Mouse (Mus musculus) erythroid progenitor cell, adult 5-6 weeks (primary cell): Measurements from ENCODE around the gene Plxnb2. TPM values are rescaled to one million over a fixed set of nuclear protein-coding genes. Genes with fewer than 3 reads are reported as not detected.

Experiments
- ATAC-seq: replicated peaks from 2 replicates; pipeline ENCODE4 v1.8.0; 2016; ENCODE audit warnings: moderate number of reproducible peaks, mild to moderate bottlenecking, moderate TSS enrichment, inconsistent platforms; ENCODE audit not compliant: poor library complexity, low FRiP score, severe bottlenecking
- total RNA-seq, 2 experiments: library from RNA; stranded (forward) in 1 of 2; stranded (reverse) in 1 of 2; fragments of 150-400 nt in 1 of 2; fragments of 186-747, 209-891 nt in 1 of 2; gene quantifications; 2 replicates each; pipeline versions ENCODE4 v1.2.3 to v1.2.4; 2015 to 2017; ENCODE audit warnings: low replicate concordance in 2 of 2

Plxnb2 gene
- total RNA-seq (2015; ENCODE audit: low replicate concordance) (7.2 and 9.2 TPM in 2 replicates), total RNA-seq (2017; ENCODE audit: low replicate concordance) (1.9 and 8.2 TPM in 2 replicates)

DNA sequence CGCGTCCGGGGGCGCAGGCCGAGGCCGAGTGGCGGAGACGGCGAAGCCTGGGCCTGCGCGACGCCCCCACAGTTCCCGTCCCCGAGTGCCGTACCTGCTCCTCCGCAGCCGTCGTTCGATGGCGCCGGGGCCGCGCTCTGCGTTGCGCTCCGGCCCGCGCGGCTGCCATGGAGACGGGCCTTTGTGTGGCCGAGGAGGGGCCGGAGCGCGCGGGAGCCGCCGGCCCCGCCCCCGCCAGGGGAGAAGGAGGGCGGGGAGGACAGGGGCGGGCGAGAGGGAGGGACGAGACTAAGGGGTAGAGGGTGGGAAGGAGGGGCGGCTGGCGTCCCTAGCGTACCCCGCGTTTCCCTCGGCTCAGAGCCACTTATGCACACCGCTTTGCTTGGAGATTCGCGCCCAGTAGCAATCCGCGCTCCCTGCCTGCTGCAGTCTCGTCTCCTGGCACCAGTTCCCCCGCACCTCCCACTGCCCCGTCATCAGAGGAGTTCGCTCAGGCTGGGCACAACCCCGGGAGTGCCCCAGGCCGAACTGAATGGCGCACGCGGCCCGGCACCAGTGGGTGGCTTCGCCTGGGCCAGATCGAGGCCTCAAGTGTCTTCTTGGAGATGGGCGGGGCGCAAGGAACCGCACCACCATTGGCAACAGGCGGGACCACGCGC, at the start of gene Plxnb2:
Gene Plxnb2, minus strand, starts transcription at position 218 of the 659 bp plus-strand sequence.
- no peak for ATAC-seq

DNA sequence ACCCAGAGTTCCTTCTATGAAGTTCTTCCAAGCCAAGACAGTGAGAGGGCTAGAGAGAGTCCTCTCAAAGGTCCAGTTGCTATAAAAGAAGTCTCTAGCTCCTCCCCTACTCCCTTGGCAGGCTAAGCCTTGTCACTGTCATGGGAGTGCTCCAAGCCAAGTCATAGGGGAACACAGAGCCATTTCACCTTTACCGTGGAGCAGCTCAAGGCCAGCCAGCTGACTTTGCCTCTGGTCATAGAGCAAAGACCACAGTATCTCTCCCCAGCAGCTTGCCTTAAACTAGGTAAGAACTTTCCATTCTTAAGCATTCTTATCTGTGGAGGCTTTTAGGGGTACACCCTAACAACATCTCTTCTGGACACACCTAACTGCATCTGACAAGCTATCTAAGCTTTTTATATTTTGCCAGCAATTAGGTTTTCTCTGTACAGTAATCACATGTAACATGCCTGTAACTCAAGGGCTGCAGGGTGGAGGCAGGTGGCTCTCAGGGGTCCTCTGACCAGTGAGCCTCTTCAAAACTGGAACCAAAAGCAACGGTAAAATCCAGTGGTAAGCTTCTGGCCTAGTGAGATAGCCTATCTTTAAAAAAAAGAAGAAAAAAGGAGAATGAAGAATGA, 35.1 kb upstream of the Plxnb2 start:
- ATAC-seq: peak; percentile 50

DNA sequence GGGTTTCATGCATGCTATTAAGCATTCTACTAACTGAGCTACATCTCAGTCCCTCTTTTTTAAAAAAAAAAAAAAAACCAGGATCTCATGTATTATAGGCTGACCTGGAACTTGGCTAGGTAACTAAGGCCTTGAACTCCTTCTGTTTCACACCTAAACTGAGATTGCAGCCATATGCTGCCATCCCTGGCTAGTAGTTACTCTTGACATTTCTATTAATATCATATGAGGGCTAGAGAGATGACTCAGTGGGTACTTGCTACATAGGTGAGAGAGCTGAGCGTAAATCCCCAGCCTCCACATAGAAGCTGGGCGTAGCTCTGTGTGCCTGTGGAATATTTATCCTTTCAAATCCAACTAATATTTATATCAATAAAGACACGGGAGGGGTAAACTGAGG, 34.4 kb upstream of the Plxnb2 start:
- no peak for ATAC-seq

DNA sequence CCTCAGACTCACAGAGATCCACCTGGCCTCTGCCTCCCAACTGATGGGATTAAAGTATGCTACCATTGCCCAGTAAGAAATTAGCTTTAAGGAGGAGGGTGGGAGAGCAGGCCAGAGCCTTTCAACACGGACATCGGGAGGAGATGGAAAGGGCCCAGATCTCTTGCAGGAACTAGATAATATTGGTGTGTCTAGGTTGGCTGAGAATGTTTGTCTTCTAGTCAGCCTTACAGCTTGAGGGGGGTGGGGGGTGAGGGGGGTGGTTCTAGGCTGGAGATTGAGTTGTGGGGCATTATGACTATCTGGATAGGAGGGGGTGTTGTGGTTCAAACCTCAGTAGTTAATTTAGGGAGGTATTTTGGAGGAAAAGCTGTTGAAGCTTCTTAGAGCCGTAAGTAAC, 32.9 kb upstream of the Plxnb2 start:
- ATAC-seq: no peak

DNA sequence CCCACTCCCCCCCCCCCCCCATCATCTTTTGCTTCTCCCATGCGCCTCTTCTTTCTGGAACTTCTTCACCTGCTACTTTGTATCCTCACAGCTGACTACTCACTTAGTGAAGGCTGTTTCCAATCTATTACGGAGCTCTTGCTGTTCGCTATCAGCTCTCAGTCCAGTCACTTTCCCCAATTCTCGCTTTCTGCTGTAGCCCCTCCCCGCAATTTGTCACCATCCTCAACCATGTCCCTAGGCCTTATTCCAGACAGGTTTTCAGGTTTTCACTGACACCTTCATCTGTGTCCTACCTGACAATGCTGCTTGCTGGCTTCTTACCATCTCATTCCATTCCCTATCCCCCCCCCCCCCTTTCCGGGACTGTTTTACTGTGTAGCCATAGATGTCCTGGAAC, 31.9 kb upstream of the Plxnb2 start:
- no peak for ATAC-seq

DNA sequence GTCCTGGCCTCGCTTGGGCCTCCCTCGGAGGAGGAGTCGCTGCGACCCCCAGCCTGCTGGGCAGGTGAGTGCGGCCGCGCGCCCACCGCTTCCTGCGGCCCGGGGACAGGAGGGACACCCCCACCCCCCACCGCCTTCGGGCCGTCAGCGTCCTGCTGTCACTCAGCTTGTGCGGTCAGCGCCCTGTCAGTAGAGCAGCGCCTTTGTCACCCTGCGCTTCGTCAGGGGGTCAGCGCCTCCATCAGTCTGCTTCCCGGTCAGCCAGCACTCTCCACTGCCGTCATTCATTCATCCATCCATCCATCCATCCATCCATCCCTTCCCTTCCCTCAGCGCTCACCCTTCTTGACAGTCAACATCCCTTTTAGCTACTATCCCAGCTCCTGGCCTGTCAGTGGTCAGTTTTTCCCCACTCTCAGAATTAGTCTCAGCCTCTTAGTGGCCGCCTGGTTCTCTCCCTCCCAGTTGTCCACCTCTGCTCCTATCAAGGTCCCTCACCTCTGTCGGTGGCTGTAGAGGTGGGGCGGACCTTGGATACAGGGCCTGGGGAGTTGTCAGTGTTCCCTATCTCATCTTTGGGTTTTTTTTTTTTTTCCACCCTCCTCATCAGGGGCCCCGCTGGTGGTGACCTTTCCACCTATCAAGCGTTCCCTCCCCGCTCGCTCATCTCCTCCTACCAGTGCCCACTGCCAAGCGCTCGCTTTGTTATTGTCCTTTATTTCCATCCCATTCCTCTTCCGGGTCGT, 31.3 kb upstream of the Plxnb2 start:
- ATAC-seq: peak; percentile 67

DNA sequence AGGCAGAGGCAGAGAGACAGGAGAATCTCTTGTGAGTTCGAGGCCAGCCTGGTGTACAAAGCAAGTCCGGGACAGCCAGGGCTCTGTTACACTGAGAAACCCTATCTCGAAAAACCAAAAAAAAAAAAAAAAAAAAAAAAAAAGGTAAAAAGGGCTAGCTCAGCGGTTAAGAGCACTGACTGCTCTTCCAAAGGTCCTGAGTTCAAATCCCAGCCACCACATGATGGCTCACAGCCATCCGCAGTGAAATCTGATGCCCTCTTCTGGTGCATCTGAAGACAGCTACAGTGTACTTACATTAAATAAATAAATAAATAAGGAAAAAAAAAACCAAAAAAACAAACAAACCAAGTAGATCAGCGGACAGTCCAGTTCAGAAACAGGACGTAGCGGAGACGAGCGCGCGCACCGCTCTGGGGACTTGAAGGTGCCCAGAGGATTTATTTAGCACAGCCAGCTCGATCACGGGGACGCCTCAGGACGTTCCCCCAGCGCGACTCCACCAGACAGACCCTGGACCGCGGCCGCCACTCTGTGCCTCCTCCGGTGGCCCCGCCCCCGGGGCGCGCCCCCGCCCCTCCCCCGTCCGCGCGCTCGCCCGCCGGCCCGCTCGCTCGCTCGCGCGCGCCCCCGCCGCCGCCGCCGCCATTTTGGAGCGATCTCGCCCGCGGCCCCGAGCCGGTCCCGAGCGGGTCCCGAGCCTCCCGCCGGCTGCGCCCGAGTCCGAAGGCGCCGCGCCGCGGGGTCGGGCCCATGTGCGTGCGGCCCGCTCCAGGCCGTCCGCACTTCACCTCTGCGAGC, 30.5 kb upstream of the Plxnb2 start, which contains the start of gene Ppp6r2:
Gene Ppp6r2, plus strand, starts transcription at position 639 of the 801 bp plus-strand sequence.
- peak; percentile 40 for ATAC-seq

DNA sequence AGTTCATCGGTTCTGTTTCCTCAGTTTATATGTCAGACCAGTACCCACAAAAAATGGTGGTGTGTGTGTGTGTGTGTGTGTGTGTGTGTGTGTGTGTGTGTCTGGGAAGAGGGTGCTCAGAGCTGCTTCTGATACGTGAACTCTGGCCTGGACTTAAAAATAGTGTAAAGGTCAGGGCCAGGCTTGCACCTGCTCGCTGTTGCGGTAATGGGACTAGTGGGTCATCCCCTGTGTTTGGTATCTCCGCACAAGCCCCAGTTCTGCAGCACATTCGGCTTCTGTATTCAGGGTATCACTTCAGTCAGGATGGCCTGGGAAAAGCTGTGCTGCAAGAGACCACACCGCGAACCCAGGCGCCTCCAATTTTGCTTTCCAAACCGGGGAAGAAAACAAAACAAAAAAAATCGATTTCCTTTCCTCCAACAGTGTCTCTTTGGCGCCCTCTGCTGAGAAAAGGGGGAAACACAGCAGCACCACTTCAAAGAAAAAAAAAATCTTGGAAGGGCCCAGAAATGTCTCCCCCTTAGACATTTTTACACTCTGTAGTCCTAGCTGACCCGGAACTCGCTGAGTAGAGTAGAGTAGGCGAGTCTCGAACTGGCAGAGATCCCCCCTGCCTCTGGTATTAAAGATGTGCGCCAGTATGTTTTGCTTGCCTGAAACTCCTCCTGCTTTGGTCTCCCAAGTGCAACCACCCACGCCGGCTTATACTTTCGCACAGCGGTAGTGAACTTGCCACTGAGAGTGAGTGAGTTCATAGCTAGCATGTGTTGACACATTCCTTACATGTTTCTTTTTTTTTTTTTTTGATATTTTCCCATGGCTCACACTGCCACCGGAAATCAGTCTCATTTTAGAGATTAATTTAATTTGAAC, 29.5 kb upstream of the Plxnb2 start:
- peak; percentile 51 for ATAC-seq

DNA sequence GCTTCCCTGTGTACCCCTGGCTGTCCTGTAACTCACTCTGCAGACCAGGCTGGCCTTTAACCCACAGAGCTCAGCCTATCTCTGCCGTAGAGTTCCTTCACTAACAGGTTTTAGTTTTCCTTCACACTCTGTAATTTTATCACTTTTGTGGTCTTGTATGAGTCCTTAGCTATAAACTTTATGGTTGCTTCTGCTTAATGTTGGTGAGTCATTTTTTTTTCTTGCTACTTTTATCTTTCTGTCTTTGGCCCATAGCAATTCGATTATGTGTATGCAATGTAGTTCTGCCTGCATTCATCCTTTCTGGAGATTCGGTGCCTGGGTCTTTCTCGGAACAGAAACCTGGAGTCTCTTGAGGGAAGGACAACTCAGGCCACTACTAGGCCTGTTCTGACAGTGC, 26.9 kb upstream of the Plxnb2 start:
- no peak for ATAC-seq

DNA sequence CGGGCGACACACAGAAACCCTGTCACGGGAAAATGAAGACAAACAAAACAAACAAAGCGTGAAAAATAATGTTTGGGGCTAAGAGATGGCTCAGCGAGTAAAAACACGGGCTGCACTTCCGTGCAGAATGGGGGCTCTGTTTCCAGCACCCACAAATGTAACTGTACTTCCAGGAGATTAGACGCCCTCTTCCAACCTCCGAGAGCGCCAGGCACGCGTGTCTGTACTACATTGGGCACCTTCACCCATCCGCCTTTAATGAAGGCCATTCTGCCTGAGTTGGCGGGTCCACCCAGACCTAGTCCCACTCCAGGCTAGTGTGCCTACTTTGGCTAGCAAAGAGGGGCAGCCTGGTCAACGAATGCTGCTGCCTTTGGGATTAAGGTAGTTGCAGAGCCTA, 16.5 kb upstream of the Plxnb2 start:
- ATAC-seq: no peak

DNA sequence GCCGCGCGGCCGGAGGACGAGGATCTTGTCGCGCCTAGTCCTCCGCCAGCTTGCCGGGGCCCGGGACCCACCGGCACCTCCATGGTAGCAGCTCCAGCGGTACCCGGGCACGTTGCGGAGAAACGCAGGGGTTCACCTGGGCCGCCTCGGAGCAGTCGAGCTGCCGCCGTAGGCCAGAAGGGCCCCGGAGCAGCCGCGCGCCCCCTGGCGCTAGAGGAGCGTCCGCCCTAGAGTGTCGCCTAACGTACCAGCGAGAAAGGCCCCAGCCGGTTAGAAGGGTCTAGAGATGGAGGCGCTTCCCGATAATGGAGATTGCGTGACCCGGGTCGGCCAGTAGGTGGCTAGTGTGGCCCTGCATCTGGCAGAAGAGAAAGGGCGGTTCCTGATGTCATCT, 15.7 kb upstream of the Plxnb2 start, which contains the start of gene Dennd6b:
Gene Dennd6b, minus strand, starts transcription at position 184 of the 394 bp plus-strand sequence.
- ATAC-seq: peak; percentile 96

DNA sequence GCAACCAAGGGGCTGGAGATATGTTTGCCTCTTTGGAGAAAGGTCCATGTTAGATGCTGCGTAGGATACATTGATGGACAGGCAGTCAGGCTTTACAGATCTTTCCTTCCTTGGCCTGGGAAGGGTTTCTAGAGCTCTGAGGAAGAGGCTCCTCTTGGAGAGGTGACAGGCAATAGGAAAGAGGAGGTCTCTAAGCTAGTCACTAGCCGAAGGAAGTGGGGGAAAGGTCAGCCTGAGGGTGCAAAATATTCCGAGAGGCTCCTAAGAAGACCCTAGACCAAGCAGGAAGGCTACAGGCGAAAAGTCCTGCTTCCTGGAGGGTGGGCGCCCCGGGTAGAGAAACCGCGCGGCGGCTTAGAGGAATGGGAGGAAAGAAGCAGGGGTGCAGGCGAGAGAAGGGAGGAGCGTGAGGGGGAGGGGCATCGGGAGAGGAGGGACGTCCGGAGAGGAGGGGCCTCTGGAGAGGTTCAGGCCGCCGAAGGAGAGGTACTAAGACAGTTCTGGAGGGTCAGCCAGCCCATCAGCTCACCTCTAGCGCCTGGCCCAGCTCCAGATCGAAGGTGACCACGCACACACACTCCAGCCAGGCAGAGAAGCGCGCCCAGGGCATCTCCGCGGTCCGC, 15.2 kb upstream of the Plxnb2 start:
- peak; percentile 90 for ATAC-seq

DNA sequence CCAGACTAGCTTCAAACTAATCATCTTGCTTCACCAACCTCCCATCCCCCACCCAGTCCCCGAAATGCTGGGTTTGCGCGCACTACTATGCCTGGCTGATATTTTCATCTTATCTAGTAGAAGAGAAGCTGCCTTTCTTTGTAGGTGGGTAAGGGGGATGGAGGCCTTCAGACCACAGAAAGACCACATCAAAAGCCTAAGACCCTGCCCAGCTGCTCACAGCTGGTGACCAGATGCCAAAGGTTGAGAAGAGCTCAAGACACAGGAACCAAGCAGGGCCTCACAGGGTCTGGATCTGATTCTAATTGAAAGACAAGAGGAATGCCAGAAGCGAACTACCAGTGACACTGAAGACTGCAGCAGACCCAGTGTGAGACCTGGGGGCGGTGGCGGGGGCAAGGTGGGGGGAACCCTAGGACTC, 14.7 kb upstream of the Plxnb2 start:
- no peak for ATAC-seq

DNA sequence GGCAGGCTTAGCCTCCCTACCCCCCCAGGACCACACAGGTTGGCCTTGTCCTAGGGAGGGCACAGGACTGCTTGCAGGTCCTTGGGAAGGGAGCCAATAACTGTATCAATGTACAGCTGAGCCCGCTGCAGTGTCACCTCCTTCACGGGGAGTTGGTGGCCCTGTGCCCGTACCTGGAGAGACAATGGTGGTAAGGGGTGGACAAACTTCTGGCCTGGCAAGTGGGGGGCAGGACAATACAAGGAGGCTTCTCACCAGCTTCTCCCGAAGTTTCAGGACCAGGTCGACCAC, 4.3 kb upstream of the Plxnb2 start:
- ATAC-seq: no peak

DNA sequence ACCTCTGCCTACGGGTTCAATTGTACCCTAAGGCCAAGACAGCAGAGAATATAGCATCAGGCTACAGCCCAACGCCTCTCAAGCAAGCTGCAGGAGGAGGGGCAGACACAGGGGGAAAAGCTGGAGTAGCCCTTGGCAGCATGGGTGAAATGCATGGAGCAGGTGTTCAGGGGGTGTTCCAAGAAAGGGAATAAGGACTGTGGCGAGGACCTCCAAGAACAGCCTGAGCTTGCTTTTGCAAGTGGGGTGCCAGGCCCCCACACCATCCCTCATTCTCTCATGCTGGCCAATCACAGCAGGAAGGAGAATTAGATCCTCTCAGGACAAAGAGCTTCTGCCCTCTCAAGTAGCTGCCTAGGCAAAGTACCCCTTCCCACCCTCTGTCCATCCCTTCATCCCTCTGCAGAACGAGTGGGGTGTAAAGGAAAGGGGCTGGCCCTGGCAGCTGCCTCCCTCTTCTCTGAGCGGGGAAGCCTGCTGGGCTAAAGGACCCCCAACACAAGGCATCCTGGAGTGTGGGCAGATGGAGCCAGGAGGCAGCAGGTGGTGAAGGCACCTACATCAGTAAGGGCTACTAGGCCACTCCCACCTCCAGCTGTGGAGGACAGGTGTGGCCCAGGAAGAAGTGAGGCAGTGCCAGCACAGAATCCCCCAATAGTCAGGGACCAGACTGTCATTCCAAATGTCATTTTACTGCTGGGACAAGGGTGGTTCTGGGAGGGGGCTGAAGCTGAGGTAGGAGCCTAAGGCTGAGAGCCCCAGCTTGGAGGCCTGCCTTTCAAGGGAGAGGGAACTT, 3.8 kb upstream of the Plxnb2 start:
- no peak for ATAC-seq

DNA sequence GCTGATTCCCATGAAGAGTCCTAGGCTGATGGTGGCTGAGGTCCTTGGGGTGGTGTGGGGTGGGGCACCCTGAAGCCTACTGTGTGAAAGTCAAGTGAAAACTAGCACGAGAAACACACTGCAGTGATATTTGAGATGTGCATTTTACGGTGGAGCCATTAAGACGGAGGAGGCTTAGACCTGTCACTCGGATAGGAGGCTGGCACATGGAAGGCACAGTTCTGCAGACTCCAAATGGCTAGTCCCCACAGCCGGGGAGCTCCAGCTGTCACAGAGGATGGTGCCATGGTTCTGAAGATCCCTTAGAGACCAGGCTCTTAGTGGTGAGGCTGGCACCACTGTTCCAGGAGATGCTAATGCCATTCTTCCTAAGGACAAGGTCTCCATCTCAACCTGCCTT, 2.3 kb upstream of the Plxnb2 start:
- ATAC-seq: no peak

DNA sequence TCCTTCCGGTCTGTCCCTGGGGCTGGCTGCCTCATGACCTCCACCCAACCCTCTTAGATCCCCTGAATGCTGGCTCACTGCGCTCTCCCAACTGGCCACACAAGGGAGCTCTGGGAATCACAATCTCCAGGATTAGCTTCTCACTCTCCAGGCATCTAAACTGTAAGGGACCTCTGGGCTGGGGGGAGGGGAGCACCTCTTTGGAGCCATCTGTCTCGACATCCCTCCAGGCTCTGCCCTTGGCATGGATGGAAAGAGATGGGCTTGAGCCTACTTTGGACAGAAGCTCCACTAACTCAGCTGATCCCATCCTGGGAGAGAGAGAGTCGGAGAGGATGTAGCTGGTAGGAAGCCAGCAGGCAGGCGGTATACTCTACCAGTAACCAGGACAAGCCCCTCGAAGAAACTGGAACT, 1.7 kb upstream of the Plxnb2 start:
- ATAC-seq: no peak
